ENCODE assay signal across 8 mouse cellular contexts in the genomic region with DNA sequence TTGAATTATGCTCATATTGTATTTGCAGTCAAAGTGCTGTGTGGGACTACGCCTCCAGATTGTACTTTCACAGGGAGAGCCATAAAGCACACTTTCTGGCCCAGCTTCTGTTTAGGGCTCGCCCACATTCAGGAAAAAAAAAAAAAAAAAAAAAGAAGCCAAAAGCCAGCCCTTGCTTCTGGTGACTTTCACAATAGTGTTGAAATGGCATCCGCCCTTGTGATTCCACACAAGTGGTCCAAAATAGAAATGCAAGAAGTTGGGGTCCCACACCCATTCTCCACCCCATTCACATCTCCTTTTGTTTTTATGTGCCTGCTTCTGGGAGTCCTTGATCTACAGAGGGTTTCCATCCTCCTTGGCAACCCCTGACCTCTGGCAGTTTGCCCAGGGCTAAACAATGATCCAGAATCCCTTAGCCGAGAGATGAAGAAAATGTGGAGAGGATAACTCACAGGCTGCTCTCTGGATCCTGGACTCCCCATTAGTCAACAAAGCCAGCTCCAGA.
A peak's percentile ranks its signal among the peaks of the same experiment; 100 is the strongest.
DNase-seq lines count a peak whose midpoint lies in the region; ATAC-seq lines count a peak whose summit lies in the region.

No protein-coding gene starts in this region.

- no peaks in the 10 kb centered on the region for H3K27me3 ChIP-seq in embryonic facial prominence, embryonic 12.5 days

- no peaks in the 10 kb centered on the region for H3K36me3 ChIP-seq in embryonic facial prominence, embryonic 12.5 days

- H3K9ac ChIP-seq in embryonic facial prominence, embryonic 12.5 days: no peak overlapping the region

- 42% methylated on average over 4 of the region's 4 CpGs for WGBS in embryonic facial prominence, embryonic 12.5 days

- H3K27ac ChIP-seq in embryonic facial prominence, embryonic 12.5 days: 0 out of 2 replicates have a peak overlapping the region, but pooled peaks have one; percentile 20

- ATAC-seq in embryonic facial prominence, embryonic 12.5 days (ENCODE audit: insufficient number of reproducible peaks, insufficient read depth, low FRiP score, low TSS enrichment): no peak
- no peak for ATAC-seq in megakaryocyte progenitor cell, adult 5-6 weeks (replicated peaks; ENCODE audit: poor library complexity)

- intact Hi-C loops in heart, postnatal 14 days (cut with DNase I): loop anchor here (5.0 kb wide), 1 partner anchor 79 kb away; no protein-coding TSS in a partner anchor

- DNase-seq in right cerebral cortex, adult 18-20 months: peak; percentile 44
- no peak for DNase-seq in right cerebral cortex, postnatal 25 days
- DNase-seq in heart, postnatal 14 days: peak; percentile 85
- peak; percentile 92 to 93 for DNase-seq in kidney, postnatal 4 days
- DNase-seq in lung, postnatal 36 days: peak; percentile 87
- DNase-seq in urinary bladder, postnatal 25 days (ENCODE audit: low spot score): peak; percentile 56

- H3K4me2 ChIP-seq in embryonic facial prominence, embryonic 12.5 days (replicated peaks): no peak overlapping the region

- H3K9me3 ChIP-seq in embryonic facial prominence, embryonic 12.5 days: 0 out of 2 replicates have a peak, but pooled peaks cover 3% of the 10 kb centered on the region

- H3K4me1 ChIP-seq in embryonic facial prominence, embryonic 12.5 days: peaks cover 31% of the 10 kb centered on the region

- H3K4me3 ChIP-seq in embryonic facial prominence, embryonic 12.5 days: no peak overlapping the region
